Mouse (Mus musculus) R1 (cell line): Measurements from ENCODE around the gene Fkbp4.

Experiments
- DNase-seq: peaks from one replicate; pipeline ENCODE4 v3.0.0-alpha.2; 2018; ENCODE audit warnings: low read depth, low spot score

Gene Fkbp4

GRCm38 (mm10) chr6:128438317-128438870 is at the start of gene Fkbp4:
Fkbp4 (minus strand) TSS chr6:128438677.
- peak; percentile 94 for DNase-seq

GRCm38 (mm10) chr6:128487736-128488135 is 49.3 kb upstream of the Fkbp4 start:
- peak; percentile 68 for DNase-seq

GRCm38 (mm10) chr6:128479463-128480454 is 41.3 kb upstream of the Fkbp4 start:
- peak; percentile 98 for DNase-seq

DNA sequence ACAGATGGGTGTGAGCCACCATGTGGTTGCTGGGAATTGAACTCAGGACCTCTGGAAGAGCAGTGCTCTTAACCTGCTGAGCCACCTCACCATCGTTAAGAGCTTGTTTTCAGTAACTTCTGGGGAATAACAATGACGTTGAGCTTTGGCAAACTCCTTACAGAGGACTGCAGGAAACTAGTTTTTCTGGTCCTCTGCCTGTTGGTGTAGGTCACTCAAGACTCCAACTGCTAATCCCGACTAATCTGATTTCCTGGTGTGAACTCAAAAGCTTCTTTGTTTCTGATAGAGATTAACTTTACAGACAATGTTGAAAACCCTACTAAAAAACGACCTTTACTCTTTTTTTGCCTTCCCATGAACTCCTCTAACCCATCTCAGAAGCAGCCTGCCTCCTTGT is 39.0 kb upstream of the Fkbp4 start:
- peak; percentile 82 for DNase-seq

DNA sequence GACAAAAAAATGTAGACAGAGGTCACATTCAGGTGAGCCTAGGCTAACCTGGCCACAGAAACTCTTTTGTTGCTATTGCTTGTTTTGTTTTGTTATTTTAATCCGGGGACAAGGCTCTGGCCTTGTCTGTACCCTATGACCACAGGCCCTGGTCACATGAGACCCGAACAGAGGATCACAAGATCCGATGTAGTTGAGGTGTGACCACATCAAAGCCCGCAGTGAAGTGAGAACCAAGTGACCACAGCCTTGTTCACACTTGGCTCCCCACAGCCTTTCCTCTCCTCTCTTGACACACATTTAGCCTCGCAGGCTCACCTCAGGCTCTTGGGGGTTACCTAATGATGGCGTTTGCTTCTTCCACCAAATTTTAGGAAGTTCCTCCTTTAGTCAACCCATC is 35.6 kb upstream of the Fkbp4 start:
- no peak for DNase-seq

- peak; percentile 51 for DNase-seq
Measured at GRCm38 (mm10) chr6:128469451-128469850, 31.0 kb upstream of the Fkbp4 start.

- DNase-seq, result peak; percentile 90
Measured at GRCm38 (mm10) chr6:128467298-128467697, 28.8 kb upstream of the Fkbp4 start.

GRCm38 (mm10) chr6:128466563-128466962 is 28.1 kb upstream of the Fkbp4 start:
- no peak for DNase-seq

- peak; percentile 97 for DNase-seq
Measured at GRCm38 (mm10) chr6:128466043-128466442, 27.6 kb upstream of the Fkbp4 start.

- no peak for DNase-seq
Measured at GRCm38 (mm10) chr6:128464996-128465395, 26.5 kb upstream of the Fkbp4 start.

GRCm38 (mm10) chr6:128461606-128462005 is 23.1 kb upstream of the Fkbp4 start:
- no peak for DNase-seq

GRCm38 (mm10) chr6:128460729-128461503 is 22.4 kb upstream of the Fkbp4 start:
- peak; percentile 88 for DNase-seq

GRCm38 (mm10) chr6:128460321-128460720 is 21.8 kb upstream of the Fkbp4 start:
- DNase-seq, result peak; percentile 60

DNA sequence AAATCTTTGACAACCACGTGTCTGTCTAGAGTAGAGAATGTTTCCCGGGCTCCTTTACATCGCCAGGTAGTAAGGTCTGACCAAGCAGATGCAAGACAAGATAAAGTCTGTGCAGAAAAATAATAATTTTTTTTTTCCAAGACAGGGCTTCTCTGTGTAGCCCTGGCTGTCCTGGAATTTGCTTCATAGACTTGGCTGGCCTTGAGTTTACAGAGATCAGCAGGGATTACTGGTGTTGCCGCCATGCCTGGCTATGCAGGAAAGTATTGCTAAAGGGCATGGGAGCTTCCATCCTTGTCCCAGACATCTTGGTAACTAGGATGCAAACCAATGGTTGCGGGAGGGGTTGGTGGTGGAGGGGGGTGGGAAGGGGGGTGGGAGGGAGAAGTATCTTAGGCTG is 18.7 kb upstream of the Fkbp4 start:
- DNase-seq, result no peak

DNA sequence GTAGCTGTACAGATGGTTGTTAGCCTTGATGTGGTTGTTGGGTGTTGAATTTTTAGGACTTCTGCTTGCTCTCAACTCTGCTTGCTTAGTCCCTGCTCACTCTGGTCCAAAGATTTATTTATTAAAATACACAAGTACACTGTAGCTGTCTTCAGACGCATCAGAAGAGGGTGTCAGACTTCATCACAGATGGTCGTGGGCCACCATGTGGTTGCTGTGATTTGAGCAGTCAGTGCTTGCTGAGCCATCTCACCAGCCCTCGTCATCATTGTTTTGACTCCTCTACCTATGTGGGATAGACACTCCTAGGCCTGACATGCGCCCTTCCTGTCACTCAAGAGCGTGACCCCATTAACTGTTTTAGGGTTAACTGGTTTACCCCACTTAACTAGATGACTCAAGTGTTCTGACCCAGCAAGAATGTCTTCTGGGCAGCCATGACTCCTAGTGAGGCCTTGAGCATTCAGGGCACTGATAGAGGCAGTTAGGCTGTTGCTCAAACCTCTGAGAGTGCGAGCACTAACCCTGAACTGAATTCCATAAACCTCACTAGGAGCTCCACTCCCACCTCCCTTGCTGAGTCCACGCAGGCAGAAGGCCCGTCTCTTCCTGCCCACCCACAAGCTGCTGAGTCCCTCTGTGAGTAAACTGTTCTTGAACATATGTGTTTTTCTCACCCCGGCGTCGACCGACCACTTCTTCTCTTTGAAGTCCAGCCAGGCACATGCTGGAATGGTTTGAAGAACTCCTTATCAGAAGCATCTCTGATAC is 17.5 kb upstream of the Fkbp4 start:
- no peak for DNase-seq

GRCm38 (mm10) chr6:128447063-128447462 is 8.6 kb upstream of the Fkbp4 start:
- DNase-seq, result no peak

GRCm38 (mm10) chr6:128445761-128446535 is 7.5 kb upstream of the Fkbp4 start:
- DNase-seq, result peak; percentile 95

GRCm38 (mm10) chr6:128440238-128440637 is 1.8 kb upstream of the Fkbp4 start:
- DNase-seq, result peak; percentile 56

DNA sequence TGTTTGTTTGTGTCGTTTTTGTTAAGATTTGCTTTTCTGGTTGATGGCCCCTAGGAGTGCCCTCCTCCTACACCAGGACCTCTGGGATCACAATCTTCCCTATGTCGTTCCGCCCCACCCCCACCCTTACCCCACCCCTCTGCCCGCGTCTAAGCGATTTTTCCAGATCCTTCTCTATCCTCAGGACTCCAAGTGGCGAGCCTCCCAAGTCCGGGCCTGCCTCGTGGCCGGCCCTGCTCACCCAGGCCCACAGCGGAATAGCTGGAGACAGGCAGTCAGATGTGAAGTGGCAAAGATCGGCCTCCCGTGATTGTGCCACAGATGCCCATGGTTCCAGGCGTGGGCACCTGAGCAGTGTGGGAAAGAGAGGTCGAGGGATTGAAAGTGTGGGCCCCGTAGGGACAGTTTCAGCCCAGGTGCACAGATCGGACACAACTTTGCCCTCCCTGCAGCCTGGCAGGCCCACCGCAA is 429 bp upstream of the Fkbp4 start:
- no peak for DNase-seq

DNA sequence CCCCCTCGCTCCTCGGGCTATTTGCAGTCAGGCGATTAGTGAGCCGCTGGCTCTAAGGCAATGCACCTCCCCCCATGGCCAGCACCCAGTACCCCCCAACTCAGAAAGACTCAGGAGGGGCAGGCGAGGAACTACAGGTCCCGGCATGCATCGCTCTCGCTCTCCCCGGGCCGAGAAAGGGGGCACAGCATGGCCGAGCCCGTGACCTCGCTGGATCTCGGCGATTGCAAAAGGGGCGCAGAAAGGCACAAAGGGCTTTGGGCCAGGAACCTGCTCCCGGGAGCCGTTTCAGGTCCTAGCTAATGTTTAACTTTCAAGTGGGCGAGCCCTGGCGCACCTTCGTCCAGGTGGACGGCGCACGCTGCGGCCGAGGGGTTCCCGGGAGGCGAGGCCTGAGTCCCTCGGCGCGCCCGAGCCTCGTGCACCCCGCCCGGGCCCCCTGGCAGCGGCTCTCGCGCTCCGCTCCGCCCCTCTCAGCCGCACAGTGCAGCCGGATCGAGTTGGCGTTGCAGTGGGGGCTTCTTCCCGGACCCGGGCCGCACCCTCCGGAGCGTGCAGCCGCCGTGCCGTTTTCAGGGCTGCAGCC is 653 bp downstream of the Fkbp4 start:
- DNase-seq, result peak; percentile 67
